Mouse (Mus musculus): ENCODE results near the gene Setd2. TPM values are rescaled to one million over a fixed set of nuclear protein-coding genes. Genes with fewer than 3 reads are reported as not detected.
A peak's percentile ranks its signal among the peaks of the same experiment; 100 is the strongest.

Gene Setd2
- total RNA-seq (2021) = 10 to 100 TPM; 39.7 to 40.5 TPM
- long read RNA-seq, experiment 1 = 0 reads
- long read RNA-seq, experiment 2, partial matches to known transcripts = 0 of 2 reads
- long read RNA-seq, experiment 2, other reads (novel, unspliced or antisense) = 1 of 2 reads

DNA sequence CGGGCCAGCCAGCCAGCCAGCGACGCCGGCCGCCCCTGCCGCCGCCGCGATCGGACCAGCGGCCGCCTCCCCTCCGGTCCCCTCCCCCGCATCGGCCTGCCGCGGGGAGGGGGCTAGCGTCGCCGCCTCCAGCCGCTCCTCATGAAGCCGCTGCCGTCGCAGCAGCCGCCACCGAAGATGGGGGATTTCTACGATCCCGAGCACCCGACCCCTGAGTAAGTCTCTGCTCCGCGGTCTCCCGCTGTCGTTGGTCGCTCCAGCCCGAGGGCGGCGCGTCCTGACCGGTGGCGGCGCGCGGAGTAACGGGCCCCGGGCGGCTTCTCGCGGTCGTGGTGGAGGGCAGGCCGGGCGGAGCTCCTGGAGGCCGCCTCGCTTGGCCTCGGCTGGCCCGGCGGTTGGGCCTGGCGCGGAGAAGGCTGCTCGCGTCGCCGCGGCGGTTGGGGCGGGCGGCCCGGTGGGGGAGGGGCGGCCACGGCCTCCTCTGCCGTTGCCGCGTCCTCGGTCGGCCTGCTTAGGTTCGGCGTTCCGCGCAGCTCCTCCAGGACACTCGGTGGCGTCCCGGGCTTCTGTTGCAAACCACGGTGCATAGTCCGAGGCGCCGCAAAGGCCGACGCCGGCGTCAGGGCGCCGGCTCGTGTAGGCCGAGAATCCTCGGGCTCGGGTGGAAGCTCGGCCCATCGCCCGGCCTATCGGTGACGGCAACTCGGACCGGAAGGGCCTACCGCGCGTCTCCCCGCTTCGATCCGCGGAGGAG is at the start of gene Setd2:
Gene Setd2 (plus strand): TSS at position 60 of the 754 bp plus-strand sequence.
- peak; percentile 72 to 82 for DNase-seq

- DNase-seq = no peak
These were observed 43.6 kb upstream of the Setd2 start for GRCm38 (mm10) chr9:110488841-110489240.

DNA sequence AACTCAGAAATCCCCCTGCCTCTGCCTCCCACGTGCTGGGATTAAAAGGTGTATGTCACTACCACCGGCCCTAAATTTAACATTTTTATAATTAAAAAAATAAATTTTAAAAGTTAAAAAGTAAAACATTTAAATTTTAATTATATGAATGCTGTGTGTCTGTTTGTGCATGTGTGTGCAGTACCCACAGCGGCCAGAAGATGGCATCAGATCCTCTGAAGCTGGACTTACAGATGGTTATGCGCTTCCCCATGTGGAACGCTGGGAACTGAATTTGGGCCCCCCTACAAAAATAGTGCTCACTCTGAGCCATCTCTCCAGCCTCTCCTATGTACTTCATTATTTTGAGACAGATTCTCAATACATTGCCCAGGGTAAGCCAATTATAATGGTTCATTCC is 41.5 kb upstream of the Setd2 start:
- DNase-seq = no peak

DNA sequence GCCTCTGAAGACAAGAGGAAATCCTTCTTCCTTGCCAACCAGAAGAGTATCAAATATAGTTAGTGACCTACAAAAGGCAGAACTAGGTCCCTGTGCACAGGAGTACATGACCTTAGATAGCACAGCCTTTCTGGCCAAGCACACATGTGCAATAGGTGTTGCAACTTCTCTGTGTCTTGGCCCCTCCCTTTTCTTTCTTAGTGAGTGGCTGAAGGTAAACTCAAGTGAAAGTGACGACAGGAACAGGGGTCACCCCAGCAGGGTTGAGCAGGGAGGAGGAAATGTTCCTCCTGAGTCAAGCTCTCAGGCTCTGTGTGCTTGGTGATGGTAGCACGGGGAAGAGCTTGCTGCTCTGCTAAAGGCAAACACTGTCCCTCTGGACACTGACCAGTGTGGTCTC is 6.7 kb upstream of the Setd2 start:
- no peak for DNase-seq

GRCm38 (mm10) chr9:110529002-110529737 is 3.2 kb upstream of the Setd2 start:
- DNase-seq = peak in 1 of 2 experiments; percentile 12

DNA sequence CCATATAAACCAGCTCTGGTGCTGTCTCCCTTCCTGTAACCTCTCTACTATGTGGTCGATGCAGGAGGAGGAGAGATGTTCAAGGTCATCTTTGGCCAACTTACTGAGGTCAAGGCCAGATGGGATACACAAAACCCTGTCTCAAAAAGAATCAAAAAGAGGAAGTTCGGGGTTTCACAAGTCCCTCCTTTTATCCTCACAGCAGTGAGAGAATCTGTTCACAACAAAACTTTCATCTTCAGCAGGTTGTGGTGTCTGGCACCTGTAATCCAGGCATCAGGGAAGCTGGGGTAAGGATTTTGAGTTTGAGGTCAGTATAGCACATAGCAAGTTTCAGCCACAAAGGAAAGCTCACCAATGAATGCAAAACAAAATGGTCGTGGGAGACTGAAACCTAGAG is 1.7 kb upstream of the Setd2 start:
- peak in 1 of 2 experiments; percentile 9 for DNase-seq

DNA sequence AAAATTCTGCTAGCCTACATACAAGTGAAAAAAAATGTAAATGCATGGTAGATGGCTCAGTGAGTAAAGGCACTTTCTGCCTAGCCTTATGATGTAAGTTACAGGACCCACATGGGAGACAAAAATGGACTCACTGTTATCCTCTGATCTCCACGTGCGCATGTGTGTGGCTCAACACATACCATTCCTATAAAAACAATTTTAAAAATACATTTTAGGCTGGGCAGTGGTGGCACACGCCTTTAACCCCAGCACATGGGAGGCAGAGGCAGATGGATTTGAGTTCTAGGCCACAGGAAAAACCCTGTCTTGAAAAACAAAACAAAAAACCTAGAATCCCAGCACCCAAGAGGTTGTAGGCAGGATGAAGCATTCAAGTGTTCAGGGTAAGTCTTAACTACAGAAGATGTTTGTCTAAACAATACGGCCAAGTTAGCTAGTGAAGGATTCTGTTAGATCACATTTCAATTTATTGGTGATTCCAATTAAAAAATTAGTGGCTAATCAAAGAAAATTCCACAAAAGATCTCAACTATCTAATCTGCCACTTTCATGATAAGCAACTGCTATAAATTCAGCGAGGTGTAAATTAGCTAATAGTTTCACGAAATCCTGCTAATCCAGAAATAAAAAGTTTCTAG is 1.1 kb upstream of the Setd2 start:
- DNase-seq = peak in 1 of 2 experiments; percentile 19

DNA sequence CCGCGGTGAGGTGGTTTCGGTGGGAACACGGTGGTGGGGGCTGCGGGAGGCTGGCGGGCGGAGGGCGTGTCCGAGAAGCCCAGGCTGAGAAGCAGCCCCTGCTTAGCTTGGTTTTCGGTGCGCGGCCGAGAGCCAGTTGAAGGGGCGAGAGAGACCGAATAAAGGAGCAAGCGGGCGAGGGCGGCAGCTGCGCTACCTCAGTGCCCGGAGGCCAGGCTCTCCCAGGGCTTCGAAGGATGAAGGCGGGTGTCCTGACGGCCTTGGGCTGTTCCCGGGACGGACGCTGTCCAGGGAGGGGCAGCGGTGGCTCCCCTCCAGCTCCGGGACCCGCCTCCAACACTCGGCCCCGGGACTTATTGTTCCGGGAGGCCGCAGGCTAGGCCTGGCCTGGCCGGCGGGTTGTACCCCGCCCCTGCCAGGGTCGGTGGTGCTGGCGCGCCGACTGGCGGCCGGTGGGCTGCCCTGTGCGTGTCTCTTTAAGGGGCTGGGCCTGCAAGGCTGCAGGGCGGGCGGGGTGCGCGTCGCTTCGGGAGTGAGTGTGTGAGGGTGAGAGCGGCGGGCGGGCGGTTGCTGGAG is 395 bp upstream of the Setd2 start:
- DNase-seq = peak; percentile 93 to 98

DNA sequence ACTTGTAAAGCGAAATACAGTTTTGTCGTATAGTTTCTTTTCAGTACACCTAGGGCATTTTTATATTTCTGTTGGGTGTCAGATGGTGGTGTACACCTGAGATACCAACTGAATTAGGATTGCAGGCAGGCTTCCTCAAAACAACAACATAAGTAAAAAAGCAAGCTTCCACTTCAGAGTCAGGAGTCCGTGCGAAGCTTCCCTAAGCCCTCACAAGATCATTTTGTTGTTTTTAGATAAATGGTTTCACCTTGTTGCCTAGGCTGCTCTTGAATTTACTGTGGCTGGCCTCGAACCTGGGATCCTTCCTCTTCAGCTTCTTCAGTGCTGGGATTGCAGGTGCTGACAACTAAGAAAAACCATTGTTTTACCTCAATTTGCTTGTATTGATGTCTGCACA is 1.2 kb downstream of the Setd2 start:
- DNase-seq = no peak

GRCm38 (mm10) chr9:110535114-110535513 is 2.7 kb downstream of the Setd2 start:
- no peak for DNase-seq

DNA sequence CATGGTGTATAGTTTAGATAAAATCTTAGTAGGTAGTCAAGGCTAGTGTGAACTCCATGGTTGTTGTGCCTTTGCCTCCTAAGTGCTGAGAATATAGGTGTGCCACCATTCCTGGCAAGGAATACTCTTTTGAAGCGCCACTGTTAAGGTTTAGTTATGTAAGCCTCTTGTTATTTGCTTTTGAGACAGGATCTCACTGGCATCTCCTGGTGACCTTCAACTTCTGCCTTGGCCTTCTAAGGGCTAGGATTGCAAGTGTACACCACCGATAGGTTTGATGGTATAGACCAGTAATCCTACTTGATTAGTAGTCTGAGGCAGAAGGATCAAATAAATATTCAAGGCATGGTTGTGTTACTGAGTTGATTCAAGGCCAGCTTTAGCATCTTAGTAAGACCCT is 4.2 kb downstream of the Setd2 start:
- DNase-seq = no peak

DNA sequence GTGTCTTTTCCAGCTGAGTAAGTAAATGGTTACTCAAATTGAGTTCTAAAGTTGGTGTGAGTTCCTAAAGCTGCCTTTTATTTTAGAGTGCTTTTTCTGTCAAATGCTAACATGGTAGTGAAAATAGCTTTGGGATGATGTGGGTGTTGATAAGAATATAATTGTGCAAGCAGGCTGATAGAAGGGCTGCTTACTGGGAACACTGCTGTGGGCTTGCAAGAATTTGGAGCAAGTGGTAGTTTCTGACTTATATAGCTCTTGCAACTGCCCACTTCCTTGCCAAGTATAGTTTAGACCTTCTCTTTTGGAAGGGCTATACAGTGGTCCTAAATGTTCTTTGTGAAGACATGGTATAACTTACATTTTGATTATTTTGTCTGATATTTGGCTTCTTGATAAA is 6.1 kb downstream of the Setd2 start:
- no peak for DNase-seq

DNA sequence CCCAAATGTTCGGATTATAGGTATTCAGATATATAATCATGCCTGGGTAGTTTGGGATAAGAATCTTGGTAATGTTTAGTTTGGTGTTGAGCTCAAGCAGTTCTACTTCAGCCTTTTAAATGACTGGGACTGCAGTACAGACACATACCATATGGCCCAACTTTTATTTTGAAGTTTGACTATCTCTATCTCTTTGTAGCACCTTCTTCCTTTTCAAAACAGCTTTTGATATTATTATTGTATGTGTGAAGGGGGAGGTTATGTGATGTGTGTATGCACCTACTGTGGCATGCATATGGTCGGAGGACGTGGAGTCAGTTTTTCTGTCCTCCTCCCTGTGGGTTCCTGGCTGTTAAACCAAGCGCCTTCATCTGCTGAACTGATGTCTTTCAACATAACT is 9.6 kb downstream of the Setd2 start:
- DNase-seq = no peak

- no peak for DNase-seq
These were observed 15.9 kb downstream of the Setd2 start for GRCm38 (mm10) chr9:110548261-110548660.

DNA sequence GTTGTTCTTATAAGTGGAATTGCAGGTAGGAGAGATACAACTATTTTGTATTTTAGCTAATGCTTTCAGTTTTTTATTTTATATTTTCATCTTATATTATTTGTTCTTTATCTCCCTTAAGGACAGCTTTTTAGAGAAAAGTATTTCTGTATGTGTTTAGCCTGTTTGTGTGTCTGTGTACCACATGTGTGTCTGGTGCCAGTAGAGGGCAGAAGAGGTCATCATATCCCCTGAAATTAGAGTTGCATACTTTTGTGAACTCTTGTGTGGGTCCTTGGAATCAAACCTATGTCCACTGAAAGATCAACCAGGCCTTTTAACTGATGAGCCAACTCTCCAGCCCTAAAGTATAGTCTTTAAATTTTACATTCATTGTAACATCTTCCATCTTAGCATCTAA is 35.9 kb downstream of the Setd2 start:
- DNase-seq = no peak

DNA sequence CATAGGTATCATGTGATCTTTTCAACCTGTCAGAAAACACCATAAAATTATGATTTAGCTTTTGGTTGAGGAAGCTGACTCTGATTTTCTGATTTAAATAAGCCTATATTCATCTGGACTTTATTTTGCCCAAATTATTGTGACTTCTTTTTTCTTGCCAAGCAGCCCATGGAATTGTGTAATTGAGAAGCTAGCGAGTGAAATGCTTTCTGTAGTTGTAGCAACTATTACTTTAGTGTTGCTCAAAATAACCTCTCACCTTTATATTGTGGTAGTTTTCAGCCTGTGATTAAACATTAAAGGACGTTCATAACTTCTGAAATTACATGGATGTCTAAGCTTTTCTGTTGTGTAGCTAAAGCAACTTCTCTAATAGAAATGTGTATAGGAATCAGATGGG is 49.8 kb downstream of the Setd2 start:
- DNase-seq = no peak

DNA sequence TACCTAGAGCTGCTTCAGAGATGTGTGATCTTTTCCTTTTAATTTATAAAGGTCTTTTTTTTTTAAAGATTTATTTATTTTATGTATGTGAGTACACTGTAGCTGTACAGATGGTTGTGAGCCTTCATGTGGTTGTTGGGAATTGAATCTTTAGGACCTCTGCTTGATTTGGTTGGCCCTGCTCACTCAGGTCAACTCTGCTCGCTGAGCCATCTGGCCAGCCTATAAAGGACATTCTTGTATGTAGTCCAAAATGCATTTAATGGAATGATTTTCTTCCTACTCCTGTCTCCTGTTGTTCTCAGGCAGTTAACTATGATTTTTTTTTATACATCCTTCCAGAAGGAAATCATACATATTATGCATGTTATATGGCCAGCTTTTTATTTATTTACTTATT is 51.1 kb downstream of the Setd2 start:
- no peak for DNase-seq

DNA sequence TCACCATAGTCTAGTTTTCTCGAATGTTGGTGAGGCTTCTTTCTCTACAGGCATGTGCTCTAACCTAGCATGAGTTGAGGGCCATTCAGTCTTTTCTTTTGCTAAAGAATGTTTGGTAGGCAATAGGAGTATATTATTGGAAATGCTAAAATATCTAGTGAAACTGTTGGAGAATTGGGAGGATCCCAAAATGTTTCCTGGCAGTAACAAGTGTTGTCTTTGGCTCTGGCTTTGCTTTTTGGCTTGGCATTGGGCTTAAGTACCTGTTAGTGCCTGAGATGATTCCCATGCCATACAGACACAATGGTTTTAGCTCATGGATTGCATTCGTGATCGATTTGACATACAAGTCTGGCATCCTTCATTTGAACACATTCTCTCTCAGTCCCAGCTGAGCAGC is 79.1 kb downstream of the Setd2 start:
- DNase-seq = peak in 1 of 2 experiments; percentile 36

DNA sequence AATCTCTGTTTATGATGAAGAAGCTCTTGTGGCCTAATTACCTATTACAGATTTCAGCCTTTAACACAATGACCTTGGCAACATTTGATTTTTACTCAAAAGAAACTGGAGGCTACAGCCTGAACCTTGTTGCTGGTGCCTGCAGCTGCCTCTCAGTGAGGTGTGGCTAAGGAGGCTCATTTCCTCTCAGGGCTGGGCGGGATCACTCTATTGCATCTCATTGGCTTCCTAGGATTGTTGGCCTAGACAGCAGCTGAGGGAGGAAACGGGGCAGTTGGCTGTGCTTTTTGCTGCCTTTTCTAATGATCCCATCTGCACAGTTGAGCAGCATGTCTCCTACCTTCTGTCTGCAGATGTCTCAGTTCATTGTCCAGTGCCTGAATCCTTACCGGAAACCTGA is 84.7 kb downstream of the Setd2 start:
- DNase-seq = peak; percentile 43 to 61

DNA sequence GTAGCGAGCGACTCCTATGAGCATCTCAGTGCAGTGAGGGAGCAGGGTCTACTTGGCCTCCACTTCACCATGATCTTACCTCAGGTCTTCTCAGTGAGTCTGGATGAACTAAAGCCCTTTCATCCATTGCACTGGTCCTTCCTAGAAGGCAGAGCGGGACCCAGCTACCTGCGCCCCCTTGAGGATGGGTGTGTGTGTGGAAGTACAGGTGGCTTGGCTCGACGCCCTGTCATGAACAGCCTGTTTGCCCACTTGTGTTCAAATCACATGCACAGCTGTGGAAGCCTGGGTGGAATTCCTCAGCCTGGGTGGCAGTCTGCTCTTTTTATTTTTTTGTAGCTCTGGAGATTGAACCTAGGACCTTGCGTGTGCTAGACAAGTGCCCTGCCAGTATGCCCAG is 87.8 kb downstream of the Setd2 start:
- DNase-seq = no peak

- DNase-seq = no peak
These were observed 88.3 kb downstream of the Setd2 start for GRCm38 (mm10) chr9:110620685-110621084.

- DNase-seq = no peak
These were observed 90.3 kb downstream of the Setd2 start for GRCm38 (mm10) chr9:110622621-110623219.

All from heart, adult 18-20 months (tissue).